Mouse (Mus musculus) stomach, postnatal 0 days (tissue): ENCODE data around the gene Coro2a.

ENCODE experiments used
- CTCF ChIP-seq: IDR thresholded peaks from 2 replicates; pipeline ENCODE4 v1.5.1; 2016; ENCODE audit warnings: antibody characterized with exemption, low read depth, mild to moderate bottlenecking, moderate library complexity
- EP300 ChIP-seq: optimal IDR thresholded peaks from 2 replicates; pipeline ENCODE3; 2016; ENCODE audit warnings: antibody characterized with exemption

DNA sequence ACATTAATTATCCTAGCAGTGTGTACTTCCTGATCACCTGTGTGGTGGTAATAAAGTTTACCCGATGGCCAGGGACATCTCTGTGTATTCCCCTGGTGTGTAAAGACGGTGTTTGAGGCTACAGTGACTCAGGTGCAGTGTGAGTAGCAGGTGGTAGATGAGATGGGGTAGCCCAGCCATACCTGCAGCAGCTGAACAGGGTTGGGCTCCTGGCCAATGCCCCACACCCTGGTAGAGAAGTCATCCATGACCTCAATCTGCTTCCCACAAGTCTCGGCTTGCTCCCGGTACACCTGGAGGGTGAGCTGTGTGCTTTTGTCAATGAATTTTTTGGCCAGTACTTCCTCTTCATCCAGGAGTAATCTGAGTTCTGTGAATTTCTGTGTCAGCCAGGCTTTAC is 78.7 kb downstream of the Coro2a start:
- TF ChIP-seq CTCF (no peak), EP300 (peak; percentile 55)
